Mouse (Mus musculus) heart, adult 2 months (tissue): Measurements from ENCODE around the gene Ifitm10.

Source experiments
- CTCF ChIP-seq: fragments of 200-600 bp; IDR thresholded peaks from 2 replicates; pipeline ENCODE4 v1.8.1; 2022; ENCODE audit warnings: antibody characterized with exemption, mild to moderate bottlenecking, moderate library complexity
- EP300 ChIP-seq: fragments of 200-500 bp; IDR thresholded peaks from 2 replicates; pipeline ENCODE4 v1.6.1; 2011; ENCODE audit warnings: low read depth, low read length, control low read depth; ENCODE audit not compliant: insufficient read depth

DNA sequence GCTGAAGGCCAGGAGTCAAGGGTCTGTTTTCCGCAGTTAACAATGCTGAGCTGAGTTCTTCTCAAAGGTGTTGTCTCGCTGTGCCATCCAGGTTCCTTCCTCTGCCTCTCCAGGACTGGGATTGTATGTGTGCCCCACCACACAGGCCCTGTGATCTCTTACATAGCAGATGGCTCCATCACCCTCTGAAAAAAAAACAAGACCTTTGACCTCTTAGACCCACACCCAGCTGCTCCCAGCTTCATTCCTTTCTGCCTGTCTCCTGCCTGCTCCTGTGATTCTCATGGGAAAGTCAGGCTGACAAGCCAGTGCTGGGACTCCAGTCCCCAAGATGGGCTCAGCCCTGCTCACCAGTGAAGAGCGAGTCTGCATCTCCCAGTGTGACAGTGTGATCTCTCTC lies 45.0 kb downstream of the Ifitm10 start:
- TF ChIP-seq CTCF (no peak), EP300 (no peak)
